Mouse (Mus musculus) embryonic facial prominence, embryonic 11.5 days (tissue): Measurements from ENCODE around the gene Dtx1. TPM values are rescaled to one million over a fixed set of nuclear protein-coding genes. Genes with fewer than 3 reads are reported as not detected.
A peak's percentile ranks its signal among the peaks of the same experiment; 100 is the strongest.

Experiments
- ATAC-seq: fragments of 200-750 bp; cut with Nextera tagmentation; replicated peaks from 2 replicates; pipeline ENCODE4 v1.8.0; 2017; ENCODE audit warnings: low read depth; ENCODE audit not compliant: insufficient number of reproducible peaks, low FRiP score, low TSS enrichment
- DNase-seq: peaks from one replicate; pipeline ENCODE4 v3.0.0-alpha.2; 2015; ENCODE audit warnings: low spot score
- H3K27ac ChIP-seq: fragments of 300-500 bp; sonication (generic); replicated peaks from 2 replicates; pipeline ENCODE4 v1.5.1; 2014; ENCODE audit warnings: mild to moderate bottlenecking, low read depth, low read length, control low read depth
- H3K27me3 ChIP-seq: fragments of 300-500 bp; sonication (generic); 2 replicates; pipeline ENCODE4 v1.6.1; 2014; ENCODE audit warnings: mild to moderate bottlenecking, low read length, moderate library complexity, mixed read lengths; ENCODE audit not compliant: control insufficient read depth, insufficient read depth
- H3K36me3 ChIP-seq: fragments of 300-500 bp; sonication (generic); replicated peaks from 2 replicates; pipeline ENCODE4 v1.6.1; 2014; ENCODE audit warnings: low read depth, mild to moderate bottlenecking, low read length, moderate library complexity, mixed read lengths; ENCODE audit not compliant: control insufficient read depth, insufficient read depth
- H3K4me1 ChIP-seq: fragments of 300-500 bp; sonication (generic); 2 replicates; pipeline ENCODE4 v1.6.1; 2014; ENCODE audit warnings: low read length, mixed read lengths; ENCODE audit not compliant: control insufficient read depth, insufficient read depth
- H3K4me2 ChIP-seq: fragments of 300-500 bp; sonication (generic); 2 replicates; pipeline ENCODE4 v1.6.1; 2014; ENCODE audit warnings: low read depth, mild to moderate bottlenecking, control low read depth, low read length, moderate library complexity
- H3K4me3 ChIP-seq: fragments of 300-500 bp; sonication (generic); 2 replicates; pipeline ENCODE4 v1.5.1; 2014; ENCODE audit warnings: low read depth, low read length, control low read depth
- H3K9ac ChIP-seq: fragments of 300-500 bp; sonication (generic); replicated peaks from 2 replicates; pipeline ENCODE4 v1.6.1; 2014; ENCODE audit warnings: mild to moderate bottlenecking, control low read depth, low read length
- H3K9me3 ChIP-seq: fragments of 300-500 bp; sonication (generic); replicated peaks from 2 replicates; pipeline ENCODE4 v1.6.1; 2016; ENCODE audit warnings: mild to moderate bottlenecking, low read length, inconsistent platforms, mixed read lengths; ENCODE audit not compliant: control insufficient read depth
- whole genome bisulfite sequencing: fragments of 180-500 bp; shearing (Covaris S2); extraction: QIAGEN DNeasy Blood & Tissue Kit; methylation state at CpG from one replicate; pipeline ENCODE4 v1.1.7; 2014; 5-methylcytosine and 5-hydroxymethylcytosine counted together
- polyA plus RNA-seq: library from polyadenylated mRNA; unstranded; fragments of >200 nt; fragmentation: Nextera tagmentation; extraction: Ambion mirVana; gene quantifications from 2 replicates; pipeline ENCODE4 v1.2.1, GENCODE M21; 2014

The Dtx1 gene
- polyA plus RNA-seq, 1 experiment from 2014 or later: 3.3 TPM

GRCm38 (mm10) chr5:120682982-120683771 is 28.6 kb downstream of the Dtx1 start:
- Histone ChIP-seq H3K4me1 (peaks cover 2% of the 10 kb centered on the region; the same call in 1 of the 2 replicates), H3K27ac (no peak overlapping the region), H3K36me3 (no peaks in the 10 kb centered on the region), H3K27me3 (peaks cover 18% of the 10 kb centered on the region), H3K4me2 (no peak overlapping the region; the same call in 1 of the 2 replicates), H3K4me3 (no peak overlapping the region), H3K9me3 (no peaks in the 10 kb centered on the region), H3K9ac (no peak overlapping the region)
- DNase-seq (no peak), ATAC-seq (no peak)
- WGBS: 9% methylated on average over 24 of the region's 24 CpGs

- no peak overlapping the region for H3K4me3 ChIP-seq
- DNase-seq (no peak), ATAC-seq (no peak)
- peaks cover 2% of the 10 kb centered on the region; the same call in 1 of the 2 replicates for H3K4me1 ChIP-seq
- H3K27ac ChIP-seq: no peak overlapping the region
- peaks cover 18% of the 10 kb centered on the region for H3K27me3 ChIP-seq
- no peak overlapping the region for H3K9ac ChIP-seq
- 90% methylated on average over 18 of the region's 18 CpGs for WGBS
- no peaks in the 10 kb centered on the region for H3K9me3 ChIP-seq
- H3K36me3 ChIP-seq: no peaks in the 10 kb centered on the region
- H3K4me2 ChIP-seq: no peak overlapping the region
Measured at GRCm38 (mm10) chr5:120680918-120681317, 30.8 kb downstream of the Dtx1 start.

DNA sequence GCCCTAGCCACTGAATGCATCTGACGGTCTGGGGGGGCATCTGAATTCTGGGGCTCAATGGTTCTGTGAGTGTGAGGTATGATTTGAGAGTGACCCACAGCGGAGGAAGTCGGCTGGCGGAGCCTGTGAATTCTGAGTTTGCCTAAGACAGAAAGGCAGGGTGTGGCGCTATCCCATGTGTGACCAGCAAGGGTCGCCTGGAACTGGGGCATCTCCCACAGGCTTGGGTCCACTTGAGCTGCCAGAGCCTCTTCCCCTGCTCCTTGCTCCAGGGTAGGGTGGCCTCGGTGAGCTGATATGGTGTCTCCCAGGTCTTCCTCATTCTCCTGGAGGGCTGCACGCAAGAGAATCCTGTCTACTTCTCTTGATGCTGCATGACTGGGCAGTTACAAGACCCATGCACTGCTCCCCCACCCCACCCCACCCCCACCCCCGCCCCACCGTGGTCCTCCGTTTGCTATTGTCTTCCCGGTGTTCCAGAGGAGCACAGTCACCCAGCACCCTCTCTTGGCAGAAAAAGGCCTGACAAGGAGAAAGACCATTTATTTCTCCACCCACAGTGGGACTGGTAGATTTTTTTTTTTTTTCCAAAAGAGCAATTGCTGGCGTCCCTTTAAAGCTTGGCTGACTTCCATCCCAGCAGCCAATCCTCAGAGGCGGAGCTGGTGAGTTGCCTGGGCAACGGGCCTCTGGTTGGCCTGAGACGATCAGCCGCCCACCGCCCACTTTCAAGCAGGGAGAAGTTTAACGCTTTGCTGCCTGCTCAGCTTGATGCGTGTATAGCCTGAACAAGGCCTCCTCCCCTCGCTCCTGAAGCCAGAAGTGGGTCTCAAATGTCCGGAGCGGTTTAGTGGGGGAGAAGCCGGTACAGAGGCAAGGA is 31.8 kb downstream of the Dtx1 start:
- H3K4me2 ChIP-seq: peak overlapping the region; percentile 64
- H3K27me3 ChIP-seq: peaks cover 18% of the 10 kb centered on the region
- H3K4me3 ChIP-seq: peak overlapping the region; percentile 31
- H3K4me1 ChIP-seq: peaks cover 2% of the 10 kb centered on the region; the same call in 1 of the 2 replicates
- 2% methylated on average over 24 of the region's 24 CpGs for WGBS
- H3K9ac ChIP-seq: peak overlapping the region; percentile 48
- ATAC-seq (peak; percentile 80), DNase-seq (peak; percentile 97)
- no peak overlapping the region for H3K27ac ChIP-seq
- no peaks in the 10 kb centered on the region for H3K9me3 ChIP-seq
- no peaks in the 10 kb centered on the region for H3K36me3 ChIP-seq

- H3K27me3 ChIP-seq: peaks cover 6% of the 10 kb centered on the region
- WGBS: 36% methylated on average over 2 of the region's 2 CpGs
- no peak overlapping the region for H3K9ac ChIP-seq
- H3K4me1 ChIP-seq: peaks cover 2% of the 10 kb centered on the region
- ATAC-seq: no peak
- no peak overlapping the region for H3K27ac ChIP-seq
- no peaks in the 10 kb centered on the region for H3K9me3 ChIP-seq
- H3K4me3 ChIP-seq: no peak overlapping the region
- no peak for DNase-seq
- no peaks in the 10 kb centered on the region for H3K36me3 ChIP-seq
- no peak overlapping the region for H3K4me2 ChIP-seq
Measured at GRCm38 (mm10) chr5:120677516-120677915, 34.2 kb downstream of the Dtx1 start.

DNA sequence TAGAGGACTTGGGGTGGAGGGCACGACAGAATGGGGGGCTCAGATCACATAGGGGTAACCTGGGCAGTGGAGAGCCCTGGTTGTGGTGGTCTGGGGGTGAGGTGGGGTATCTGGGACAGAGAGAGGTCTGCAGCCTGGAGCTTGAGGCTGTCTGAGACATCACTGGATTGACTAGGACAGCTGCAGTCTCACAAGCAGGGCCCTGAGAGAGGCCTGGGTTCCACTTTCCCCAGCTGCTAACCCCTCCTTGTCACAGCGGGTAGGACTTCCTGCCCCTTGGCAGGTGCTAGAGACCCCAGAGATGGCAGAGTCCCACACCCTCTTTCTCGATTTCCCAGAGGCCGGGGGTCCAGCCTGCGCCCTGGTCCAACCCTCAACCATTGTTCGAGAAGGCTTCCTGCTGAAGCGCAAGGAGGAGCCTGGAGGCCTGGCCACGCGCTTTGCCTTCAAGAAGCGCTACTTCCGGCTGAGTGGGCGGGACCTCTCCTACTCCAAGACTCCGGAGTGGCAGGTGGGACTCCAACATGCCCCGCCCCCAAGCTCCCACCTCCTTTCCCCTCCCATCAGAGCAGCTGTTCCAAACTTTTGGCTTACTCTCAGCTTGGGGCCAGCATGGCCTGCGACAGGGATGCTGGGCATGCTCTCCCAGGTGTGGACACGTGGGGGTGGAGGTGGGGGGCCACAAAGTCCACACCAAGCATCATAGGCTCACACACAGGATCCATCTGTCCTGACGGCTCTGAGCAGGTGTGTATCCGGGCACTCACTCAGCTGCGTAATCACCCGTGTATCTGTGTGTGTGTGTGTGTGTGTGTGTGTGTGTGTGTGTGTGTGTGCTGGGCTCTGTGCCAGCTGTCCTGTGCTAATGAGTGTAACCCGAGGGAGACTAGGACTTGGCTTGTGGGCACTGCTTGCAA is 37.2 kb downstream of the Dtx1 start:
- Histone ChIP-seq H3K36me3 (no peaks in the 10 kb centered on the region), H3K27ac (no peak overlapping the region), H3K4me3 (no peak overlapping the region), H3K9me3 (no peaks in the 10 kb centered on the region), H3K4me2 (no peak overlapping the region), H3K9ac (no peak overlapping the region; the same call in 1 of the 2 replicates), H3K4me1 (peaks cover under 1% of the 10 kb centered on the region), H3K27me3 (no peaks in the 10 kb centered on the region)
- DNase-seq: peak; percentile 54
- 37% methylated on average over 21 of the region's 21 CpGs for WGBS
- no peak for ATAC-seq

DNA sequence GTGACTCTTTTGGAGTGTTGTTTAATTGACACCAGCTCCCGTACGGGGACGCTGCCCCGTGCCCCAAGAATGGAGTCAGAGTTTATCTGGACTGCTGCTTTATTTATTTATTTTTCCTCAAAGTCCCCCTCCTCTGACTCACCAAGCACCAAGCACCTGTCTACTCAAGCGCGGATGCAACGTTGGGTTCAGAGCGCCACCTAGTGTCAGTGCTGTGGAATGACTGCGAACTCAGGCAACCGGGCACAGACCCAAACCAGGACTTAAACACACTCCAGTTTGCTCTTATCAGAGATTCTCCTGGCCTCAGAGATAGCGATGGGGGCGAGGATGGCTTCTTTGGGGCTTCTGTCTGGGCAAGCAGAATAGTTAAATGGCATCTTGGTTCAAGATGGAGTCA is 38.1 kb downstream of the Dtx1 start:
- H3K4me1 ChIP-seq: no peaks in the 10 kb centered on the region; the same call in 1 of the 2 replicates
- no peak overlapping the region for H3K4me2 ChIP-seq
- no peak overlapping the region for H3K4me3 ChIP-seq
- H3K9ac ChIP-seq: no peak overlapping the region
- DNase-seq (peak; percentile 69), ATAC-seq (no peak)
- H3K36me3 ChIP-seq: no peaks in the 10 kb centered on the region
- no peak overlapping the region for H3K27ac ChIP-seq
- 10% methylated on average over 12 of the region's 12 CpGs for WGBS
- no peaks in the 10 kb centered on the region for H3K27me3 ChIP-seq
- no peaks in the 10 kb centered on the region for H3K9me3 ChIP-seq

- WGBS: 71% methylated on average over 3 of the region's 3 CpGs
- DNase-seq (no peak), ATAC-seq (no peak)
Measured at GRCm38 (mm10) chr5:120671865-120672264, 39.9 kb downstream of the Dtx1 start.

More at GRCm38 (mm10) chr5:120671865-120672264, 39.9 kb downstream of the Dtx1 start:
- H3K27ac ChIP-seq: no peak overlapping the region
- no peaks in the 10 kb centered on the region for H3K27me3 ChIP-seq
- no peak overlapping the region for H3K4me2 ChIP-seq
- H3K36me3 ChIP-seq: no peaks in the 10 kb centered on the region
- H3K9ac ChIP-seq: no peak overlapping the region
- H3K9me3 ChIP-seq: no peaks in the 10 kb centered on the region
- no peaks in the 10 kb centered on the region; the same call in 1 of the 2 replicates for H3K4me1 ChIP-seq
- H3K4me3 ChIP-seq: no peak overlapping the region
